Mouse (Mus musculus): Measurements from ENCODE around the gene Myh6. TPM values are rescaled to one million over a fixed set of nuclear protein-coding genes. Genes with fewer than 3 reads are reported as not detected.
"Not testable (repeated sequence)": the region's sequence is repeated elsewhere in the genome, so short reads cannot be mapped to it uniquely, and the experiment has no call there.

Myh6 gene
- total RNA-seq, 2 experiments from 2014 or later = 2.7 to 3.7 TPM

DNA sequence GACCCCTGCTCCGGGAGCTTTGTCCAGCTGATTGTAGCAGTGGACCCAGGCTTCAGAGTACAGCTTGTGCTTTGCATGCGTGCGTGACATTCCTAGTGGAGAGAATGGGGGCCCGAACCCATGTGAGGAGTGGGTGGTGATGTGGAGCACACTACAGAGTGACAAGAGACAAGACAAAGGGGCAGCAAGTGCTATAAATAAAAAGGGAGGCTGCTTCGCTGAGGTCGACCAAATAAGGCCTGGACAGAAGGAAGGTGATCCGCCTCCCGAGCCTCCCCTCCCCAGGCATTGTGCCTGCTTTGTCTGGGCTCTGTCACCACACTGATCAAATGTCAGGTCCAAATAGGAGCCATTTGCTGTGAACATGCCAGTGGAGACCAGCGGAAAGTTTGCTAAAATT, 30.1 kb upstream of the Myh6 start:
- no peak for DNase-seq (ENCODE audit: low spot score in 2 of 2)
- intact Hi-C loops (cut with DNase I) = no loop called here

GRCm38 (mm10) chr14:54995457-54996138, 28.9 kb upstream of the Myh6 start:
- peak; percentile 55 to 68 for DNase-seq (ENCODE audit: low spot score in 2 of 2)
- intact Hi-C loops (cut with DNase I) = no loop called here

GRCm38 (mm10) chr14:54994869-54995186, 28.1 kb upstream of the Myh6 start:
- no peak for DNase-seq (ENCODE audit: low spot score in 2 of 2)
- intact Hi-C loops (cut with DNase I) = loop anchor here (5.0 kb wide), 1 partner anchor 43 kb away; no protein-coding TSS in a partner anchor

DNA sequence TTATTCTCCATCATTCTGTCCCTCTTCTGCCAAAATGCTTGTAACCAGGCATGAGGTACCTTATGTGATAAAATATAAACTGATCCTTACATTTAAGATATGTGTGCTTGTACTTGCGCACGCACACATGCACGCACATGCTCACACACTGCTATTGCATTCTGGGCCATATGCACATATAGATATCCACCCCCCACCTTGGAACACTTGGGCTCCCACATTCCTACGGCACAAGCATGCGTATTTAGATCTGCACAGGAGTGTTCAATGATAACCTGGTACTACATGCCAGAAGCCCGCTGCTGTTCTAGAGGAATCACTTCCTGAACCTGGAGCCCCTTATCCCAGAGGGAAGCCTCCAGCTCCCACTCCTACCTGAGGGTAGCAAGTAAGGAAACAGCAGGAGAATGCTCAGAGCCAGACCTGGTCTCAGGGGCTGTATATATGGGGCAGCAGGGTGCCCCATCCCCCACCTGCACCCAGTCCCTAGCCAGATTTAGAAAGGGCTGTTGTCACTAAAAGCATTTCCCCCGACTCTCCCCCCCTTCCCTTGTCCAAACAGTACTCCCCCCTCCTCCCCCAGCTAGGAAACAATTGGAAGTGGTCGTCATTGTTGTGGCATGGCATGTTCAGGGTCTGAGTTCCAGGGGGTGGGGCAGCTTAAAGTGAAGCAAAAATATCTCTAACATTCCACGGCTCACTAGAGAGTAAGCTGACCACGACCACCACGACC, 27.6 kb upstream of the Myh6 start, which contains the start of gene Myh7:
Gene Myh7 (minus strand): TSS at position 491 of the 733 bp plus-strand sequence.
- intact Hi-C loops (cut with DNase I) = loop anchor here (5.0 kb wide), 1 partner anchor 42 kb away; no protein-coding TSS in a partner anchor
- peak in 1 of 2 experiments; percentile 70 for DNase-seq (ENCODE audit: low spot score in 2 of 2)

- intact Hi-C loops (cut with DNase I) = loop anchor here (5.0 kb wide), 1 partner anchor 41 kb away; no protein-coding TSS in a partner anchor
Observed at GRCm38 (mm10) chr14:54993636-54994035, 26.9 kb upstream of the Myh6 start.

DNA sequence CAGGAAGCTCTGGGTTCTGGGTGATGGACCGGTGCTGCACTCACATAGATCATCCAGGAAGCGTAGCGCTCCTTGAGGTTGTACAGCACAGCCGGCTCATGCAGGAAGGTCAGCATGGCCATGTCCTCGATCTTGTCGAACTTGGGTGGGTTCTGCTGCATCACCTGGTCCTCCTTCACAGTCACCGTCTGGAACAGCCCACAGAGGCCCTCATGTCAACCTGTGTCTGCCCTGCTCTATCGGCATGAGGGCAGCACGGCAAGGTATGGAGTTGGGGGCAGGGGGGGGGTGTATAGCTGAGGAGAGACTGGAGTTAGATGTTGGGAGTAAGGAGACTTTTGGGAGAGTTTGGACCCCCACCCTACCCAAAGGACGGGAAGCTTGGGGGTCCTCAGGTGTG, 25.5 kb upstream of the Myh6 start:
- intact Hi-C loops (cut with DNase I) = loop anchor here (5.0 kb wide), 1 partner anchor 40 kb away; no protein-coding TSS in a partner anchor
- no peak for DNase-seq (ENCODE audit: low spot score in 2 of 2)

More at GRCm38 (mm10) chr14:54993636-54994035, 26.9 kb upstream of the Myh6 start:
- no peak for DNase-seq (ENCODE audit: low spot score in 2 of 2)

GRCm38 (mm10) chr14:54989886-54990441, 23.2 kb upstream of the Myh6 start:
- no peak for DNase-seq (ENCODE audit: low spot score in 2 of 2)
- intact Hi-C loops (cut with DNase I) = loop anchor here (5.0 kb wide), 1 partner anchor 38 kb away; no protein-coding TSS in a partner anchor

DNA sequence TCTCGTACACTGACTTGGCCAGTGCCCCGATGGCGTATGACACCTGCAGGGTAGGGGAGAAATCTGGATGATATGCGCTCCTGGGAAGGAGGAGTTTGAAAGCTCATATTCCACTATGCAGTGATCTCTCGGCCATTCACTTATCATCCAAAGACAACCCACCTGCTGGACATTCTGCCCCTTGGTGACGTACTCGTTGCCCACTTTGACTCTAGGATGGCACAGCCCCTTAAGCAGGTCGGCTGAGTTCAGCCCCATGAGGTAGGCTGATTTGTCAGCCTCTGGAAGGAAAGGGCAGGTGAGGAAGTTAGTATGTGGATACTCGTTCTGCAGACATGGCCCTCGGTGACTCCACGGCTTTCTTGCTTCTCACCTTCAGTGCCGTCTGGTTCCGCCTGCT, 22.2 kb upstream of the Myh6 start:
- intact Hi-C loops (cut with DNase I) = no loop called here
- DNase-seq (ENCODE audit: low spot score in 2 of 2) = no peak

GRCm38 (mm10) chr14:54988350-54988874, 21.7 kb upstream of the Myh6 start:
- DNase-seq (ENCODE audit: low spot score in 2 of 2); intact Hi-C loops (cut with DNase I): not testable (repeated sequence)

DNA sequence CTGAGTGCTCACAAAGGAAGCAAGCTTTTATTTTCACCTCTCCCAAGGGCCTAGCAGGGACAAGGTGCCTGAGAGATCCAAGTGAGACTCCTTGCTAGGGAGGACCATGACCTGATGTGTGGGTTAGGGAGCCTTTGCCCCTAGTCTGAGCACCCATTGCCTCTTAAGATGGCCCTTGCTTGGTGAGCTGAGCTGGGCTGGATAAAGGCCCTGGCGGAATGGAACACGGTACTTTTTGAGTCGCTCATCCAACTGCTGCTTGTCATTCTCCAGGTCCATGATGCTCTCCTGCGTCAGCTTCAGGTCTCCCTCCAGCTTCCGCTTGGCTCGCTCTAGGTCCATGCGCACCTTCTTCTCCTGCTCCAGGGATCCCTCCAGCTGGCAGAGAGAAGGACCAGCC, 15.2 kb upstream of the Myh6 start:
- no peak for DNase-seq (ENCODE audit: low spot score in 2 of 2)
- intact Hi-C loops (cut with DNase I) = no loop called here

- intact Hi-C loops (cut with DNase I) = no loop called here
- DNase-seq (ENCODE audit: low spot score in 2 of 2) = no peak
Observed at GRCm38 (mm10) chr14:54978664-54979063, 11.9 kb upstream of the Myh6 start.

- intact Hi-C loops (cut with DNase I) = no loop called here
- DNase-seq (ENCODE audit: low spot score in 2 of 2) = no peak
Observed at GRCm38 (mm10) chr14:54976633-54977032, 9.9 kb upstream of the Myh6 start, which contains the start of gene Gm17428. Gene Gm17428 (plus strand): TSS chr14:54976933.

DNA sequence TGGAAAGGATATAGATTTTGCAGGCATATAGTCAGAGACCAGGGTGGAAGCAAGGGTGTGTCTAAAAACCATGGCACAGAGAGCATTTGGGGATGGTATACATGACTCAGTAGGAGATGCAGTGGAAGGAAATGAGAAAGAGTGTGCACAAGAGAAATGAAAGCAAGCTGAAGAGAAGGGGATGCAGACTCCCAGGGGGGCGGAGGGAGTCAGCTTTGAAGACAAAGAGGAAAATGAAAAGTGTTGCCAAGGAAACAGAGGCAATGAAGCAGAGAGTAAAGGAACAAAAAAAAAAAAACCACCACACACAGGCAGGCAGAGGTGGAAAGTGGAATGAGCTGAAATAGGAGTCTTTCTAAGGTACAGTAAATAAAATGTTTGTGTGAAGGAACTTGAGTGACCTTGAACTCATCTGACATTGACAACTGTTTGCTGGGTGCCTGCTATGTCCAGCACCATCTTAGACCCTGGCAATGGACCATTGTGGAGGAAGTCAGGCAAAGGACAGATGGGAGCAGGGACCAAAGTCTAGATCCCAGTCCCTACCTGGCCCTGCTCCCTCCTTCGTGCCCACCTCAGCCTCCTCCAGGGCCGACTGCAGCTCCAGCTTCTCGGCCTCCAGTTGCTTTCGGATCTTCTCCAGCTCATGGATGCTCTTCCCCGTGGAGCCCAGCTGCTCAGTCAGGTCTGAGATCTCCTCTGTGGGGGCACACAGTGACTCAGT, 7.5 kb upstream of the Myh6 start:
- intact Hi-C loops (cut with DNase I) = no loop called here

GRCm38 (mm10) chr14:54972786-54973185, 6.1 kb upstream of the Myh6 start:
- intact Hi-C loops (cut with DNase I) = not testable (repeated sequence)

More for the DNA sequence above, 7.5 kb upstream of the Myh6 start:
- DNase-seq (ENCODE audit: low spot score in 2 of 2) = peak; percentile 52 to 75

GRCm38 (mm10) chr14:54968344-54968743, 1.6 kb upstream of the Myh6 start:
- DNase-seq (ENCODE audit: low spot score in 2 of 2) = no peak
- intact Hi-C loops (cut with DNase I) = no loop called here

More at GRCm38 (mm10) chr14:54972786-54973185, 6.1 kb upstream of the Myh6 start:
- DNase-seq (ENCODE audit: low spot score in 2 of 2) = not testable (repeated sequence)

DNA sequence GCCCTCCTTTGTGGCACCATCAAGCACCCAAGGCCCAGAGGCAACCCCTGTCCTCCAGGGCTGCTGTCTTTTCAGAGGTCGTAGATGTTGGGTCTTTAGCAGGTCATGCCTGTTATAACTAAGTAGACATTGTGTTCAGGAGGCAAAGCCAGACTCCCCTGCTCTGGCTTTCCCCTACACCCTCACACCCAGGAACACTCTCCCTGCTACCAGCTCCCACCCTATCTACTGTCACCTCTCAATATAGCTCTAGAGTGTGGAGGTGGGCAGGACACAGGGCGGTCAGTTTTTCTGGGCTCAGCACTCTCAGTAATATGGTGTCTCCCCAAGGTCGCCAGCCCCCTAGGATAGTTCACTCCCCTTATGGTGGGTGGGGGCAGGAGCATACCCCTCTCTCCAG, 1.1 kb upstream of the Myh6 start:
- DNase-seq (ENCODE audit: low spot score in 2 of 2) = no peak
- intact Hi-C loops (cut with DNase I) = no loop called here

GRCm38 (mm10) chr14:54965631-54966030, 1.1 kb downstream of the Myh6 start:
- intact Hi-C loops (cut with DNase I) = no loop called here
- no peak for DNase-seq (ENCODE audit: low spot score in 2 of 2)

DNA sequence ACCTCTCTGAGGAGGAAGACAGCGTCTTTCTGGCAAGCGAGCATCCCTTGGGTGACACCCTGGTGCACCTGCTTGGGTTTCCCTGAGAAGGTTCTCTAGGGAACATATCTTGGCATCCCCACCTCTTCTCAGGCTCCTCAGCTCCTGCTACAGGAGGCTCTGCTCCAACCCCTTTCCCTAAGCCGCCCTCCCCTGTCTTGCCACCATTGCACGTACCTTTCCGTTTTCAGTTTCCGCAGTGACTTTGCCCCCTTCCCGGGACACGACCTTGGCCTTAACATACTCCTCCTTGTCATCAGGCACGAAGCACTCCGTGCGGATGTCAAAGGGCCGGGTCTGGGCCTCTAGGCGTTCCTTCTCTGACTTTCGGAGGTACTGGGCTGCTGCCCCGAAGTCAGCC, 1.7 kb downstream of the Myh6 start:
- no peak for DNase-seq (ENCODE audit: low spot score in 2 of 2)
- intact Hi-C loops (cut with DNase I) = no loop called here

- no peak for DNase-seq (ENCODE audit: low spot score in 2 of 2)
- intact Hi-C loops (cut with DNase I) = no loop called here
Observed at GRCm38 (mm10) chr14:54963727-54964126, 3.0 kb downstream of the Myh6 start.

Measured in left cerebral cortex, postnatal 14 days (tissue).